Mouse (Mus musculus) E14TG2a.4 (cell line): ENCODE measurements at regions not wholly inside any gene's neighbourhood (a gene's known extent, or its start where the extent isn't known, plus 50 kb on each side); places are given as distances from the start of the nearest gene placed in this dataset.

ENCODE experiments used
- CTCF ChIP-seq: conservative IDR thresholded peaks from 2 replicates; pipeline ENCODE4 v1.5.1; 2014; ENCODE audit warnings: low read length
- NANOG ChIP-seq: IDR thresholded peaks from 2 replicates; pipeline ENCODE4 v1.6.1; 2014; ENCODE audit warnings: borderline replicate concordance, low read length, mixed read lengths
- POU5F1 ChIP-seq: IDR thresholded peaks from 2 replicates; pipeline ENCODE4 v1.6.1; 2014; ENCODE audit warnings: low read length, borderline replicate concordance

DNA sequence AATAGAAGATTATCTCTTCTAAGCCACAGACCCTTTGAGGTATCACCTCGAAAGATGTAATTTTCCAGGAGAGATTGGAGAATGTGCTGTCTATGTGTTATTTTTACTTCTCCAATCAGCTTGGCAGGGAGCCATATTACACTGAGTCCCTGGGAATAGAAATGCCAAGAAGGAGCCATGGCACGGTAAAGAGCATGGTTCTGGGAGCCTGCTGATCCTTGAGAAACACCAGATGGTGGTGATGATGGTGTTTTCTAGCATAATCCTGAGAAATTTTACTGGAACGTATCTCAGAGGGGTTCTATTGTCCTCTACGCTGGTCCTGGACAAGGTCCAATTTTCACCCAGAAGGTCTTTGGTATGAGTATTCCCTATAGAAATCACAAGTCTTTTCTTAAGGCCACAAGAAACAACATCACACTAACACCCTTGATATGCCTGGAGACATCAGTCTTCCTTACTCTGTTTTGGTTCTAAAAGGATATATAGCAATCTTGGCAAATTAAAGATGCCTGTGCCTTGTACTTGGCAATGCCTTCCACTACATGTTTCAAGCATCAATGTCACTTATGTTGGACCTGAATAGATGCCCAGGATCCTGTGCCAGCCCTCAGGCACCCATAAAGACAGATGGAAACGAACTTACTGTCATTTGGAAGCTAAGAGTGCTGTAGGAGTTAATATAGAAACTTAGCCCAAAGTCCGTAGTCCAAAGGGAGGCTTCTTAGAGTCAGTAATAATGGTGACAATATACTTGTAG is 1449.8 kb upstream of the Lrrc6 start:
- no peak for TF ChIP-seq CTCF
- no peak for TF ChIP-seq POU5F1
- no peak for TF ChIP-seq NANOG
